Mouse (Mus musculus): Measurements from ENCODE around the gene Necap2.

GRCm38 (mm10) chr4:141058835-141059234 is 19.3 kb downstream of the Necap2 start:
- TF ChIP-seq POLR2A (IDR thresholded peaks at IDR 0.05; ENCODE audit: low read depth, low read length): no peak
- no peak for TF ChIP-seq CTCF (conservative IDR thresholded peaks at IDR 0.05; ENCODE audit: insufficient read depth, insufficient read length, low read depth, low read length)
